Mouse (Mus musculus) myocyte (in vitro differentiated cells): Measurements from ENCODE around the gene Hfe. TPM values are rescaled to one million over a fixed set of nuclear protein-coding genes. Genes with fewer than 3 reads are reported as not detected.
"Not testable (repeated sequence)": the region's sequence is repeated elsewhere in the genome, so short reads cannot be mapped to it uniquely, and the experiment has no call there.

ENCODE experiments used
- H3K27me3 ChIP-seq: one replicate; pipeline ENCODE4 v1.6.1; 2011; ENCODE audit not compliant: control insufficient read depth, insufficient read depth, insufficient read length
- H3K36me3 ChIP-seq: one replicate; pipeline ENCODE4 v1.6.1; 2011; ENCODE audit not compliant: control insufficient read depth, insufficient read depth
- H3K4me2 ChIP-seq: one replicate; pipeline ENCODE4 v1.6.1; 2011; ENCODE audit warnings: low read depth, control low read depth
- H3K4me3 ChIP-seq: one replicate; pipeline ENCODE4 v1.5.1; 2011; ENCODE audit warnings: mild to moderate bottlenecking, control low read depth, moderate library complexity
- H3K79me2 ChIP-seq: one replicate; pipeline ENCODE4 v1.6.1; 2011; ENCODE audit not compliant: control insufficient read depth, insufficient read depth
- H3ac ChIP-seq: one replicate; pipeline ENCODE4 v1.6.1; 2011; ENCODE audit not compliant: control insufficient read depth, insufficient read length
- CEBPB ChIP-seq: IDR thresholded peaks from 2 replicates; pipeline ENCODE4 v1.6.1; 2011; ENCODE audit warnings: mild to moderate bottlenecking, moderate library complexity; ENCODE audit not compliant: poor library complexity, insufficient read depth, severe bottlenecking
- E2F4 ChIP-seq: IDR thresholded peaks from one replicate; pipeline ENCODE4 v1.6.1; 2011; ENCODE audit warnings: mild to moderate bottlenecking, control low read depth, moderate library complexity; ENCODE audit not compliant: insufficient read depth
- MAX ChIP-seq: IDR thresholded peaks from one replicate; pipeline ENCODE4 v1.6.1; 2011; ENCODE audit warnings: low read depth, mild to moderate bottlenecking, control low read depth
- MYOD1 ChIP-seq, 3 experiments: IDR thresholded peaks; one replicate each; pipeline ENCODE4 v1.6.1; 2011; ENCODE audit warnings: control low read depth in 2 of 3, low read depth in 2 of 3, mild to moderate bottlenecking in 2 of 3, moderate library complexity in 1 of 3; ENCODE audit not compliant: insufficient read length in 2 of 3, control insufficient read depth in 1 of 3
- POLR2A ChIP-seq: IDR thresholded peaks from one replicate; pipeline ENCODE4 v1.6.1; 2011; ENCODE audit warnings: low read depth, mild to moderate bottlenecking, control low read depth, moderate library complexity; ENCODE audit not compliant: insufficient read length
- POLR2AphosphoS2 ChIP-seq: IDR thresholded peaks from one replicate; pipeline ENCODE4 v1.6.1; 2011; ENCODE audit warnings: low read depth, control low read depth; ENCODE audit not compliant: insufficient read length
- REST ChIP-seq: IDR thresholded peaks from one replicate; pipeline ENCODE4 v1.6.1; 2011; ENCODE audit warnings: mild to moderate bottlenecking, control low read depth, moderate library complexity; ENCODE audit not compliant: insufficient read depth, insufficient read length
- SRF ChIP-seq: IDR thresholded peaks from one replicate; pipeline ENCODE4 v1.6.1; 2011; ENCODE audit warnings: low read depth; ENCODE audit not compliant: control insufficient read depth, insufficient read length
- TCF12 ChIP-seq: IDR thresholded peaks from one replicate; pipeline ENCODE4 v1.6.1; 2011; ENCODE audit warnings: mild to moderate bottlenecking, control low read depth; ENCODE audit not compliant: poor library complexity, insufficient read depth, severe bottlenecking
- TCF3 ChIP-seq: IDR thresholded peaks from one replicate; pipeline ENCODE4 v1.6.1; 2011; ENCODE audit warnings: low read depth, control low read depth; ENCODE audit not compliant: insufficient read length
- USF1 ChIP-seq: IDR thresholded peaks from one replicate; pipeline ENCODE4 v1.6.1; 2011; ENCODE audit warnings: low read depth, mild to moderate bottlenecking, control low read depth, moderate library complexity
- polyA plus RNA-seq: library from polyadenylated mRNA; unstranded; fragments of >200 nt; fragmentation: generic; extraction: Trizol; gene quantifications from one replicate; pipeline ENCODE4 v1.2.1, GENCODE M21; 2012; ENCODE audit warnings: missing spikeins

Hfe gene
- polyA plus RNA-seq, 1 experiment = 5.1 TPM

- Histone ChIP-seq H3K27me3 (no peaks in the 10 kb centered on the region), H3K4me3 (no peak overlapping the region), H3ac (no peak overlapping the region), H3K4me2 (peak overlapping the region; percentile 94), H3K79me2 (no peaks in the 10 kb centered on the region), H3K36me3 (no peaks in the 10 kb centered on the region)
- TF ChIP-seq TCF3 (no peak), USF1 (no peak), POLR2AphosphoS2 (peak; percentile 27), POLR2A (peak; percentile 89)
Observed at GRCm38 (mm10) chr13:23747081-23747891, 36.6 kb upstream of the Hfe start.

- not testable (repeated sequence) for H3K36me3 ChIP-seq, H3K79me2 ChIP-seq, H3K27me3 ChIP-seq, H3ac ChIP-seq
- peak within 1 kb of the TSS; percentile 94 for H3K4me2 ChIP-seq
- H3K4me3 ChIP-seq = peak within 1 kb of the TSS; percentile 19
- TF ChIP-seq POLR2AphosphoS2 = peak; percentile 98
- peak; percentile 95 for TF ChIP-seq SRF
- TF ChIP-seq POLR2A = peak; percentile 41
Observed at GRCm38 (mm10) chr13:23746201-23747080, 35.8 kb upstream of the Hfe start, which contains the start of gene Hist1h2bb. TSS of gene Hist1h2bb (plus strand) at chr13:23746734.

DNA sequence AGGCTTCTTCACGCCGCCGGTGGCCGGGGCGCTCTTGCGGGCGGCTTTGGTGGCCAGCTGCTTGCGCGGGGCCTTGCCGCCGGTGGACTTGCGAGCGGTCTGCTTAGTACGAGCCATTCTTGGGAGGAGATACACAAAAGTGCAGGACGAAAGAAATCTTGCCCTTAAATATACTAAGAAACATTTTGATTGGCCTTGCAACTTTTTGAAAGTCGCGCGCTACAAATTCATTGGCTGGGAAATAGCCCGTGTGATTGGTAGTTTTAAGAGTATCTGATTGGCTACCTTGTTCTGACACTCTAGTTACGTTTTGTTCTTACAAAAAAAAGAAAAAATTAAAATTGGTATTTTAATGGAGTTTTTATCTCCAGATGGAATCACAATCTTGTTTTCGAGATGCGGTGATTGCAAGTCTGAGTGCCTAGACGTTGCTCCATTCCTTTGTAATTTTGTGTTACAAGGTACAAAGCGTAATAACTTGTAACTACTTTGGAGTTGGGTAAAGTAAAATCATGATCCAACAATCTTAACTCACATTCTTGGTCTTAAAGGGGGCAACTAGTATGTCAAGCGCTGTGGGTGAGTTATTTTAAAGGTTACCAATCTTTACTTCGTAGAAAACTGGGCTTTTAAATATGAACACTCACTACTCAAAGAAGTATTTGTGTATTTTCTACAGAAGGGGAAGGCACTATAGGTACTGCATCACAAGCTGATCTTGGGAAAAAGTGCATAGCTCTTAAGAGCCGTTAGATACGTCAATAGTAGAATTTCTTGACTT is 34.9 kb upstream of the Hfe start, which contains the start of gene Hist1h3c:
TSS of gene Hist1h3c (minus strand) at position 222 of the 781 bp plus-strand sequence.
- H3K4me3 ChIP-seq = peak within 1 kb of the TSS; percentile 19
- H3K79me2 ChIP-seq = no peaks in the 10 kb centered on the region
- H3K27me3 ChIP-seq = no peaks in the 10 kb centered on the region
- no peaks in the 10 kb centered on the region for H3K36me3 ChIP-seq
- TF ChIP-seq POLR2A (peak; percentile 42), MAX (no peak), E2F4 (peak; percentile 75), TCF3 (no peak), USF1 (peak; percentile 27), POLR2AphosphoS2 (no peak)
- H3ac ChIP-seq = no peak within 1 kb of the TSS
- peak within 1 kb of the TSS; percentile 94 for H3K4me2 ChIP-seq

- H3K4me2 ChIP-seq = peak overlapping the region; percentile 94
- no peaks in the 10 kb centered on the region for H3K36me3 ChIP-seq
- no peak overlapping the region for H3ac ChIP-seq
- H3K4me3 ChIP-seq = peak overlapping the region; percentile 19
- TF ChIP-seq E2F4 = no peak
- no peak for TF ChIP-seq REST
- TF ChIP-seq SRF = no peak
- peak; percentile 88 for TF ChIP-seq POLR2AphosphoS2
- no peak for TF ChIP-seq MYOD1 (IDR thresholded peaks at IDR 0.05; ENCODE audit: control insufficient read depth in 1 of 3, insufficient read length in 2 of 3, low read depth in 2 of 3)
- TF ChIP-seq POLR2A = peak; percentile 75
- TF ChIP-seq CEBPB = no peak
- H3K27me3 ChIP-seq = no peaks in the 10 kb centered on the region
- no peaks in the 10 kb centered on the region for H3K79me2 ChIP-seq
Observed at GRCm38 (mm10) chr13:23744421-23745380, 34.0 kb upstream of the Hfe start.

- H3K4me3 ChIP-seq = peak overlapping the region; percentile 19
Observed at GRCm38 (mm10) chr13:23743963-23744362, 33.3 kb upstream of the Hfe start.

More at GRCm38 (mm10) chr13:23743963-23744362, 33.3 kb upstream of the Hfe start:
- Histone ChIP-seq H3ac (no peak overlapping the region), H3K4me2 (peak overlapping the region; percentile 94), H3K27me3 (no peaks in the 10 kb centered on the region), H3K36me3 (no peaks in the 10 kb centered on the region), H3K79me2 (no peaks in the 10 kb centered on the region)
- TF ChIP-seq TCF12 (no peak), POLR2AphosphoS2 (peak; percentile 10)
